Mouse (Mus musculus) layer of hippocampus, adult 2 months (tissue): ENCODE measurements around the gene Nr1d1. TPM values are rescaled to one million over a fixed set of nuclear protein-coding genes. Genes with fewer than 3 reads are reported as not detected.

Experiments used
- DNase-seq, 2 experiments: peaks; one replicate each; pipeline ENCODE4 v3.0.0; 2022; ENCODE audit warnings: low spot score in 2 of 2
- H3K27ac ChIP-seq: fragments of 200-600 bp; 2 replicates; pipeline ENCODE4 v1.8.1; 2022
- H3K4me3 ChIP-seq: fragments of 200-600 bp; 2 replicates; pipeline ENCODE4 v1.8.1; 2022; ENCODE audit warnings: mild to moderate bottlenecking
- CTCF ChIP-seq: fragments of 200-600 bp; conservative IDR thresholded peaks from 2 replicates; pipeline ENCODE4 v1.8.1; 2022; ENCODE audit warnings: antibody characterized with exemption, mild to moderate bottlenecking, moderate library complexity
- long read RNA-seq, 2 experiments: library from polyadenylated mRNA; stranded (forward); transcript quantifications; one replicate each; pipeline ENCODE4 v2.0.0; 2021; ENCODE audit warnings: borderline mapping rate in 2 of 2
- total RNA-seq, 2 experiments: library from RNA; stranded (reverse); gene quantifications; 2 replicates each; pipeline ENCODE4 v1.2.3; 2021

Gene Nr1d1
- 10 to 100 TPM; 93.2 to 94.0 TPM for total RNA-seq
- long read RNA-seq, experiment 1, transcript Nr1d1-201 (8 exons, 2,721 nt): major isoform, 32 of 63 reads
- long read RNA-seq, experiment 1, partial matches to known transcripts: 23 of 63 reads
- long read RNA-seq, experiment 1, other reads (novel, unspliced or antisense): 6 of 63 reads
- long read RNA-seq, experiment 2, transcript Nr1d1-201 (8 exons, 2,721 nt): major isoform, 41 of 83 reads
- long read RNA-seq, experiment 2, partial matches to known transcripts: 37 of 83 reads
- long read RNA-seq, experiment 2, other reads (novel, unspliced or antisense): 4 of 83 reads

GRCm38 (mm10) chr11:98774582-98775347 is at the start of gene Nr1d1:
Nr1d1 (minus strand) TSS chr11:98775333.
- TF ChIP-seq CTCF: no peak
- Histone ChIP-seq H3K27ac (peak within 1 kb of the TSS; percentile 99), H3K4me3 (peak within 1 kb of the TSS; percentile 88)
- no peak for DNase-seq

- Histone ChIP-seq H3K27ac (no peak overlapping the region), H3K4me3 (no peak overlapping the region)
- TF ChIP-seq CTCF: no peak
- DNase-seq: no peak
Measured at GRCm38 (mm10) chr11:98820968-98821367, 45.8 kb upstream of the Nr1d1 start.

GRCm38 (mm10) chr11:98816706-98817239 is 41.6 kb upstream of the Nr1d1 start:
- no peak for TF ChIP-seq CTCF
- no peak overlapping the region for H3K4me3 ChIP-seq
- no peak for DNase-seq
- H3K27ac ChIP-seq: 0 out of 2 replicates have a peak overlapping the region, but pooled peaks have one; percentile 18

DNA sequence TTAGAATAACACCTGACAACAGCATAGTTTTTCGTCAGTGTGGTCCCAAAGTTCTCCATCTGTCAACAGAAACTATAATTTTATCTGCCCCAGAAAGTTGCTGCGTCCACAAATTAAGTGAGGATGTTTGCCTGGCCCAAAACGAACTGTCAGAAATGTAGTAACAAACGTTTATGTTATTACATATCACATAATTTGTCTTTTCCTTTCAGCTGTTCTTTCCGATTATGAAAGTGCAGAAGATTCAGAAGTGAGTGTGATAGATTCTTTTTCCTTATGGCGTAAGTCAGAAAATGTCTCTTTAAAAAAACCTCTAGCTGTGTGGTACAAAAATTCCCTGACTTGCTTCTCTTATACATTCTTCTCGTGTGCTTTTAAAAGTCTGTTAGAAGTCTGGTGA is 35.6 kb upstream of the Nr1d1 start:
- TF ChIP-seq CTCF: no peak
- Histone ChIP-seq H3K27ac (peak overlapping the region; percentile 97; the same call in 1 of the 2 replicates), H3K4me3 (peak overlapping the region; percentile 90)
- no peak for DNase-seq

- peak; percentile 53 for TF ChIP-seq CTCF
Measured at GRCm38 (mm10) chr11:98809457-98810290, 34.5 kb upstream of the Nr1d1 start.

GRCm38 (mm10) chr11:98808417-98808816 is 33.3 kb upstream of the Nr1d1 start:
- Histone ChIP-seq H3K4me3 (no peak overlapping the region; the same call in 1 of the 2 replicates), H3K27ac (peak overlapping the region; percentile 97)
- DNase-seq: no peak
- TF ChIP-seq CTCF: no peak

More at GRCm38 (mm10) chr11:98809457-98810290, 34.5 kb upstream of the Nr1d1 start:
- DNase-seq: peak; percentile 99
- Histone ChIP-seq H3K27ac (peak overlapping the region; percentile 97), H3K4me3 (peak overlapping the region; percentile 90)

- Histone ChIP-seq H3K27ac (no peak within 1 kb of the TSS), H3K4me3 (no peak within 1 kb of the TSS)
- no peak for DNase-seq
- no peak for TF ChIP-seq CTCF
Measured at GRCm38 (mm10) chr11:98804605-98805004, 29.5 kb upstream of the Nr1d1 start, which contains the start of gene Casc3. Casc3 (plus strand) TSS chr11:98804905.

DNA sequence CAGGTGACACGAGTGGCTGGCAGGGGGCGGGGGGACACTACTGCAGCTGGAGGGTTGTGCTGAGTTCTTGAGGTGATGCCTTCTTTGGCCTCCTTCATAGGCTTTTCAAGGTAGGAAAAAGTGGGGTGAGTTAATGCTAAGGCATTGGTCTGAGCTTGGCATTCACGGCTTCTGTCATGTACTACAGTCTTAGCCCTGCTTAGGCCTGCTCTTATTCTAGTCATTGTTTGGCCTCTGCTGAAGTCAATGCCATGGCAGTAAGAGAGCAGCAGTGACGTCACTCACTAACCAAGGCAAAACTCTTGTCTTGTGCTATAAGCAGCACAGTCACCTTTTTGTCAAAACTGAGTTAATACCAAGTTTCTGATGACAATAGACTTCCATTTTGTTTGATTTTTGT is 22.8 kb upstream of the Nr1d1 start:
- TF ChIP-seq CTCF: no peak
- no peak for DNase-seq
- peak overlapping the region; percentile 99 for H3K4me3 ChIP-seq
- peak overlapping the region; percentile 99; the same call in 1 of the 2 replicates for H3K27ac ChIP-seq

GRCm38 (mm10) chr11:98797306-98797705 is 22.2 kb upstream of the Nr1d1 start:
- no peak for DNase-seq
- Histone ChIP-seq H3K4me3 (peak overlapping the region; percentile 99), H3K27ac (peak overlapping the region; percentile 99)
- TF ChIP-seq CTCF: no peak

DNA sequence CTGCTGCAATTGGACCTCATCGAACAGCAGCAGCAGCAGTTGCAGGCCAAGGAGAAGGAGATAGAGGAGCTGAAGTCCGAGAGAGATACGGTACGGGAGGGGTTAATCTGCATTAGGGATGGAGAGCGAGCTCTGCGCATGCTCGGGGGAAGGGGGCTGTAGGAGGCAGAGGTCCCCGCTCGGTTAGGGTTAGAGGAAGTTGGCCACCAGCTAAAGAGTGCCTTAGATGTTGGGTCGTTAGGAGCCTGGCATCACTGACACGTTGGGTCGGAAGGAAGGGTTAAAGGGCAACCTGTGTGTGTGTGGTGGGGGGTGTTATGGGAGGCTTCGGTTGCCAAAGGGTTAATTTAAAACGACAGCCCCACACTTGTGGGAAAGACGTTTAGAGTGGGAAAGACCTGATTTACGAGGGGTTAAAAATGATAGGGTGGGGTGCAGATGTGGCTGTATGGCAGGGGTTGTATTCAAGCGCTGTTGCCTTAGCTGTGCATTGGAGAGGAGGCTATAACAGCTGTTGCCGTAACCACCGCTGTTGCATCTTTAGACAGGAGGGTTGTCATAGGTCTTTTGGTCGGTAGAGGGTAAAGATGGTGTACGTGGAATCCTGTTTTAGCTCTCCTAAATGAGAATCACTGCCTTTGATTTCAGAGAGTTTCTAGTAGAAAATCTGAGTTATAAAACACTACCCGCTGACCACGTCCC is 21.5 kb upstream of the Nr1d1 start:
- peak; percentile 73 to 76 for DNase-seq
- no peak for TF ChIP-seq CTCF
- Histone ChIP-seq H3K27ac (peak overlapping the region; percentile 99), H3K4me3 (peak overlapping the region; percentile 99)

GRCm38 (mm10) chr11:98795714-98796514 is 20.8 kb upstream of the Nr1d1 start:
- DNase-seq: no peak
- Histone ChIP-seq H3K4me3 (peak overlapping the region; percentile 99), H3K27ac (peak overlapping the region; percentile 99)
- TF ChIP-seq CTCF: peak; percentile 37
